Mouse (Mus musculus) kidney, embryonic 14.5 days (tissue): ENCODE results near the gene Ly6g5c. TPM values are rescaled to one million over a fixed set of nuclear protein-coding genes. Genes with fewer than 3 reads are reported as not detected.

Experiments
- polyA plus RNA-seq: library from polyadenylated mRNA; unstranded; fragments of >200 nt; fragmentation: Nextera tagmentation; extraction: Ambion mirVana; gene quantifications from 2 replicates; pipeline ENCODE4 v1.2.1, GENCODE M21; 2014

Ly6g5c gene
- polyA plus RNA-seq, 1 experiment from 2014 or later = not detected

Other genes with a start within 250 kb of the Ly6g5c start
- gene Cfb, start 245.8 kb upstream of the Ly6g5c start, polyA plus RNA-seq = 4.0 and 5.4 TPM in 2 replicates
- 2.1 and 3.7 TPM in 2 replicates for gene Zbtb12, start 228.8 kb upstream of the Ly6g5c start, polyA plus RNA-seq
- gene Gm20547, start 226.2 kb upstream of the Ly6g5c start, polyA plus RNA-seq = not detected in 2 replicates
- 1.7 and 1.9 TPM in 2 replicates for gene C2, start 210.0 kb upstream of the Ly6g5c start, polyA plus RNA-seq
- gene Ehmt2, start 209.8 kb upstream of the Ly6g5c start, polyA plus RNA-seq = 70.5 and 76.9 TPM in 2 replicates
- gene Slc44a4, start 193.8 kb upstream of the Ly6g5c start, polyA plus RNA-seq = 5.4 and 7.7 TPM in 2 replicates
- gene Neu1, start 177.0 kb upstream of the Ly6g5c start, polyA plus RNA-seq = 19.6 and 23.2 TPM in 2 replicates
- 0.54 and 0.80 TPM in 2 replicates for gene Hspa1b, start 149.0 kb upstream of the Ly6g5c start, polyA plus RNA-seq
- not detected in 2 replicates for gene Gm20481, start 138.4 kb upstream of the Ly6g5c start, polyA plus RNA-seq
- 4.3 and 4.8 TPM in 2 replicates for gene Hspa1a, start 136.1 kb upstream of the Ly6g5c start, polyA plus RNA-seq
- 0.79 and 1.3 TPM in 2 replicates for gene Hspa1l, start 135.6 kb upstream of the Ly6g5c start, polyA plus RNA-seq
- 240 and 246 TPM in 2 replicates for gene Lsm2, start 126.4 kb upstream of the Ly6g5c start, polyA plus RNA-seq
- 96.4 and 137 TPM in 2 replicates for gene Vars, start 107.3 kb upstream of the Ly6g5c start, polyA plus RNA-seq
- 0.13 and 0.28 TPM in 2 replicates for gene Vwa7, start 91.7 kb upstream of the Ly6g5c start, polyA plus RNA-seq
- gene Sapcd1, start 80.3 kb upstream of the Ly6g5c start, polyA plus RNA-seq = 6.6 and 10.9 TPM in 2 replicates
- 4.9 and 5.9 TPM in 2 replicates for gene Msh5, start 61.5 kb upstream of the Ly6g5c start, polyA plus RNA-seq
- 72.1 and 172 TPM in 2 replicates for gene Clic1, start 58.3 kb upstream of the Ly6g5c start, polyA plus RNA-seq
- gene Ddah2, start 49.2 kb upstream of the Ly6g5c start, polyA plus RNA-seq = 355 and 422 TPM in 2 replicates
- gene Ly6g6c, start 42.9 kb upstream of the Ly6g5c start, polyA plus RNA-seq = 0.20 and 0.30 TPM in 2 replicates
- 0.36 and 0.46 TPM in 2 replicates for gene Mpig6b, start 42.1 kb upstream of the Ly6g5c start, polyA plus RNA-seq
- 0.81 and 1.3 TPM in 2 replicates for gene Ly6g6e, start 31.4 kb upstream of the Ly6g5c start, polyA plus RNA-seq
- gene Ly6g6d, start 30.2 kb upstream of the Ly6g5c start, polyA plus RNA-seq = 4.3 and 4.8 TPM in 2 replicates
- gene Ly6g6f, start 22.7 kb upstream of the Ly6g5c start, polyA plus RNA-seq = 0.31 and 0.34 TPM in 2 replicates
- gene Abhd16a, start 19.0 kb upstream of the Ly6g5c start, polyA plus RNA-seq = 73.9 and 85.7 TPM in 2 replicates
- 1.2 and 1.3 TPM in 2 replicates for gene Ly6g5b, start 7.1 kb downstream of the Ly6g5c start, polyA plus RNA-seq
- 19.4 and 20.8 TPM in 2 replicates for gene Gpank1, start 13.2 kb downstream of the Ly6g5c start, polyA plus RNA-seq
- gene Csnk2b, start 13.8 kb downstream of the Ly6g5c start, polyA plus RNA-seq = 325 and 334 TPM in 2 replicates
- gene D17H6S53E, start 18.1 kb downstream of the Ly6g5c start, polyA plus RNA-seq = 9.4 and 10.0 TPM in 2 replicates
- 9.7 and 10.4 TPM in 2 replicates for gene Apom, start 23.8 kb downstream of the Ly6g5c start, polyA plus RNA-seq
- gene Bag6, start 26.9 kb downstream of the Ly6g5c start, polyA plus RNA-seq = 82.6 and 99.0 TPM in 2 replicates
- gene Prrc2a, start 56.6 kb downstream of the Ly6g5c start, polyA plus RNA-seq = 248 and 262 TPM in 2 replicates
- gene Aif1, start 67.8 kb downstream of the Ly6g5c start, polyA plus RNA-seq = 9.7 and 10.9 TPM in 2 replicates
- 12.2 and 15.9 TPM in 2 replicates for gene Lst1, start 80.2 kb downstream of the Ly6g5c start, polyA plus RNA-seq
- gene Ltb, start 86.2 kb downstream of the Ly6g5c start, polyA plus RNA-seq = 0.34 and 1.4 TPM in 2 replicates
- not detected in 2 replicates for gene Tnf, start 93.7 kb downstream of the Ly6g5c start, polyA plus RNA-seq
- gene Lta, start 97.1 kb downstream of the Ly6g5c start, polyA plus RNA-seq = 0.14 TPM in 1 of 2 replicates, not detected in the other
- gene Gm16181, start 112.6 kb downstream of the Ly6g5c start, polyA plus RNA-seq = 0.89 TPM in 1 of 2 replicates, not detected in the other
- 5.3 and 6.4 TPM in 2 replicates for gene Atp6v1g2, start 125.4 kb downstream of the Ly6g5c start, polyA plus RNA-seq
- 3.3 and 6.0 TPM in 2 replicates for gene Nfkbil1, start 127.5 kb downstream of the Ly6g5c start, polyA plus RNA-seq
- 525 and 616 TPM in 2 replicates for gene Ddx39b, start 133.5 kb downstream of the Ly6g5c start, polyA plus RNA-seq
- gene H2-D1, start 154.5 kb downstream of the Ly6g5c start, polyA plus RNA-seq = 38.3 and 42.8 TPM in 2 replicates
- not detected in 2 replicates for gene H2-Q1, start 212.1 kb downstream of the Ly6g5c start, polyA plus RNA-seq
- 0.24 and 0.37 TPM in 2 replicates for gene H2-Q2, start 234.0 kb downstream of the Ly6g5c start, polyA plus RNA-seq